Mouse (Mus musculus) neural tube, embryonic 11.5 days (tissue): ENCODE measurements around the gene Zcwpw1. TPM values are rescaled to one million over a fixed set of nuclear protein-coding genes. Genes with fewer than 3 reads are reported as not detected.

Source experiments
- ATAC-seq: fragments of 200-750 bp; cut with Nextera tagmentation; 2 replicates; pipeline ENCODE4 v1.8.0; 2017; ENCODE audit warnings: moderate number of reproducible peaks, mild to moderate bottlenecking, moderate TSS enrichment, moderate library complexity; ENCODE audit not compliant: insufficient read depth, low FRiP score, low TSS enrichment
- DNase-seq: peaks from one replicate; pipeline ENCODE4 v3.0.0-alpha.2; 2015; ENCODE audit warnings: low spot score
- H3K27ac ChIP-seq: fragments of 300-500 bp; sonication (generic); 2 replicates; pipeline ENCODE4 v1.5.1; 2014; ENCODE audit warnings: low read depth, mild to moderate bottlenecking, low read length
- H3K27me3 ChIP-seq: fragments of 300-500 bp; sonication (generic); 2 replicates; pipeline ENCODE4 v1.6.1; 2014; ENCODE audit warnings: mild to moderate bottlenecking, low read length, mixed read lengths; ENCODE audit not compliant: control insufficient read depth, insufficient read depth
- H3K36me3 ChIP-seq: fragments of 300-500 bp; sonication (generic); 2 replicates; pipeline ENCODE4 v1.6.1; 2014; ENCODE audit warnings: mild to moderate bottlenecking, low read length, moderate library complexity, mixed read lengths; ENCODE audit not compliant: control insufficient read depth, insufficient read depth
- H3K4me1 ChIP-seq: fragments of 300-500 bp; sonication (generic); 2 replicates; pipeline ENCODE4 v1.6.1; 2014; ENCODE audit warnings: low read length, mixed read lengths; ENCODE audit not compliant: control insufficient read depth, insufficient read depth
- H3K4me2 ChIP-seq: fragments of 300-500 bp; sonication (generic); 2 replicates; pipeline ENCODE4 v1.6.1; 2014; ENCODE audit warnings: low read depth, mild to moderate bottlenecking, moderate library complexity
- H3K4me3 ChIP-seq: fragments of 300-500 bp; sonication (generic); 2 replicates; pipeline ENCODE4 v1.5.1; 2014; ENCODE audit warnings: low read depth, low read length
- H3K9ac ChIP-seq: fragments of 300-500 bp; sonication (generic); 2 replicates; pipeline ENCODE4 v1.6.1; 2014; ENCODE audit warnings: mild to moderate bottlenecking, low read length
- H3K9me3 ChIP-seq: fragments of 300-500 bp; sonication (generic); 2 replicates; pipeline ENCODE4 v1.6.1; 2016; ENCODE audit warnings: low read length; ENCODE audit not compliant: control insufficient read depth
- WGBS: fragments of 180-500 bp; shearing (Covaris S2); extraction: QIAGEN DNeasy Blood & Tissue Kit; methylation state at CpG from one replicate; pipeline ENCODE4 v1.1.7; 2014; 5-methylcytosine and 5-hydroxymethylcytosine counted together
- polyA plus RNA-seq: library from polyadenylated mRNA; unstranded; fragments of >200 nt; fragmentation: Nextera tagmentation; extraction: Ambion mirVana; gene quantifications from 2 replicates; pipeline ENCODE4 v1.2.1, GENCODE M21; 2014

The Zcwpw1 gene
- polyA plus RNA-seq: 11.4 and 11.5 TPM in 2 replicates

GRCm38 (mm10) chr5:137787151-137787928, at the start of gene Zcwpw1, which contains the start of gene Mepce:
Gene Zcwpw1 (plus strand): TSS chr5:137787798.
Gene Mepce (minus strand): TSS chr5:137787655.
- ATAC-seq (peak; percentile 56), DNase-seq (peak; percentile 98)
- WGBS: under 1% methylated on average over 48 of the region's 48 CpGs
- Histone ChIP-seq H3K4me2 (peak within 1 kb of the TSS; percentile 89), H3K36me3 (peaks cover 6% of the 10 kb centered on the region), H3K27me3 (no peaks in the 10 kb centered on the region; the same call in 1 of the 2 replicates), H3K9me3 (no peaks in the 10 kb centered on the region), H3K4me3 (peak within 1 kb of the TSS; percentile 90), H3K4me1 (peaks cover 23% of the 10 kb centered on the region), H3K9ac (peak within 1 kb of the TSS; percentile 94), H3K27ac (peak within 1 kb of the TSS; percentile 97)

- Histone ChIP-seq H3K36me3 (peaks cover 9% of the 10 kb centered on the region; the same call in 1 of the 2 replicates), H3K9me3 (no peaks in the 10 kb centered on the region), H3K27me3 (no peaks in the 10 kb centered on the region), H3K9ac (no peak overlapping the region), H3K27ac (no peak overlapping the region), H3K4me3 (no peak overlapping the region), H3K4me2 (peak overlapping the region; percentile 2; the same call in 1 of the 2 replicates), H3K4me1 (peaks cover 44% of the 10 kb centered on the region)
- DNase-seq (no peak), ATAC-seq (no peak)
- WGBS: 44% methylated on average over 5 of the region's 5 CpGs
These were observed 49.1 kb upstream of the Zcwpw1 start for GRCm38 (mm10) chr5:137738516-137738915.

GRCm38 (mm10) chr5:137739471-137739870, 48.1 kb upstream of the Zcwpw1 start:
- Histone ChIP-seq H3K9ac (peak overlapping the region; percentile 78), H3K4me1 (peaks cover 35% of the 10 kb centered on the region)
- 56% methylated on average over 9 of the region's 9 CpGs for WGBS

GRCm38 (mm10) chr5:137740506-137740905, 47.1 kb upstream of the Zcwpw1 start:
- no peak for DNase-seq
- Histone ChIP-seq H3K4me2 (peak overlapping the region; percentile 86), H3K9me3 (no peaks in the 10 kb centered on the region), H3K27ac (0 out of 2 replicates have a peak overlapping the region, but pooled peaks have one; percentile 46), H3K9ac (peak overlapping the region; percentile 78), H3K4me3 (peak overlapping the region; percentile 70), H3K27me3 (no peaks in the 10 kb centered on the region), H3K36me3 (peaks cover 4% of the 10 kb centered on the region; the same call in 1 of the 2 replicates), H3K4me1 (peaks cover 30% of the 10 kb centered on the region)
- WGBS: 10% methylated on average over 11 of the region's 11 CpGs
- ATAC-seq: no peak

More at GRCm38 (mm10) chr5:137739471-137739870, 48.1 kb upstream of the Zcwpw1 start:
- H3K27ac ChIP-seq: no peak overlapping the region
- H3K4me3 ChIP-seq: peak overlapping the region; percentile 10; the same call in 1 of the 2 replicates
- peaks cover 9% of the 10 kb centered on the region; the same call in 1 of the 2 replicates for H3K36me3 ChIP-seq
- no peaks in the 10 kb centered on the region for H3K9me3 ChIP-seq
- DNase-seq: no peak
- H3K4me2 ChIP-seq: peak overlapping the region; percentile 86
- H3K27me3 ChIP-seq: no peaks in the 10 kb centered on the region
- no peak for ATAC-seq

GRCm38 (mm10) chr5:137741023-137741931, 46.3 kb upstream of the Zcwpw1 start, which contains the start of gene Nyap1:
Gene Nyap1 (minus strand): TSS chr5:137741607.
- ATAC-seq (peak; percentile 83), DNase-seq (peak; percentile 89)
- peak within 1 kb of the TSS; percentile 70 for H3K4me3 ChIP-seq
- no peaks in the 10 kb centered on the region for H3K9me3 ChIP-seq
- under 1% methylated on average over 71 of the region's 71 CpGs for WGBS
- H3K27ac ChIP-seq: peak within 1 kb of the TSS; percentile 46
- no peaks in the 10 kb centered on the region for H3K27me3 ChIP-seq
- peak within 1 kb of the TSS; percentile 78 for H3K9ac ChIP-seq
- H3K36me3 ChIP-seq: 0 out of 2 replicates have a peak, but pooled peaks cover 2% of the 10 kb centered on the region
- H3K4me2 ChIP-seq: peak within 1 kb of the TSS; percentile 86
- H3K4me1 ChIP-seq: peaks cover 30% of the 10 kb centered on the region

- peak overlapping the region; percentile 86 for H3K4me2 ChIP-seq
- H3K4me1 ChIP-seq: peaks cover 35% of the 10 kb centered on the region
- ATAC-seq (no peak), DNase-seq (no peak)
- H3K4me3 ChIP-seq: peak overlapping the region; percentile 70; the same call in 1 of the 2 replicates
- no peak overlapping the region for H3K27ac ChIP-seq
- no peak overlapping the region; the same call in 1 of the 2 replicates for H3K9ac ChIP-seq
- no peaks in the 10 kb centered on the region for H3K9me3 ChIP-seq
- H3K27me3 ChIP-seq: no peaks in the 10 kb centered on the region
- WGBS: 68% methylated on average over 10 of the region's 10 CpGs
- H3K36me3 ChIP-seq: 0 out of 2 replicates have a peak, but pooled peaks cover under 1% of the 10 kb centered on the region
These were observed 45.5 kb upstream of the Zcwpw1 start for GRCm38 (mm10) chr5:137742048-137742447.

GRCm38 (mm10) chr5:137742836-137743235, 44.8 kb upstream of the Zcwpw1 start:
- no peak overlapping the region for H3K4me2 ChIP-seq
- H3K27ac ChIP-seq: no peak overlapping the region
- H3K9ac ChIP-seq: no peak overlapping the region
- no peak overlapping the region for H3K4me3 ChIP-seq
- H3K27me3 ChIP-seq: no peaks in the 10 kb centered on the region
- 90% methylated on average over 6 of the region's 6 CpGs for WGBS
- no peaks in the 10 kb centered on the region for H3K36me3 ChIP-seq
- H3K9me3 ChIP-seq: no peaks in the 10 kb centered on the region
- H3K4me1 ChIP-seq: peaks cover 43% of the 10 kb centered on the region
- ATAC-seq: no peak
- DNase-seq: no peak

GRCm38 (mm10) chr5:137744197-137744596, 43.4 kb upstream of the Zcwpw1 start:
- Histone ChIP-seq H3K4me3 (no peak overlapping the region), H3K4me2 (no peak overlapping the region), H3K27me3 (no peaks in the 10 kb centered on the region), H3K9me3 (no peaks in the 10 kb centered on the region), H3K27ac (no peak overlapping the region), H3K9ac (no peak overlapping the region), H3K36me3 (no peaks in the 10 kb centered on the region), H3K4me1 (peaks cover 36% of the 10 kb centered on the region)
- DNase-seq (no peak), ATAC-seq (no peak)
- WGBS: 93% methylated on average over 7 of the region's 7 CpGs
